Mouse (Mus musculus) neutrophil, adult 65 days (primary cell): ENCODE data around the gene Taf1. TPM values are rescaled to one million over a fixed set of nuclear protein-coding genes. Genes with fewer than 3 reads are reported as not detected.

Source experiments
- total RNA-seq: library from RNA; stranded (reverse); gene quantifications from 2 replicates; pipeline ENCODE4 v1.2.4, GENCODE M21; 2023

Gene Taf1
- 28.4 and 42.5 TPM in 2 replicates for total RNA-seq

GRCm38 (mm10) chrX:101532347-101533221, at the start of gene Taf1:
TSS of gene Taf1 (plus strand) at chrX:101532734.

GRCm38 (mm10) chrX:101639741-101640166, 107.2 kb downstream of the Taf1 start, which contains the start of gene Ogt:
TSS of gene Ogt (plus strand) at chrX:101640060.

Other genes with a start within 250 kb of the Taf1 start
- 0.09 TPM in 1 of 2 replicates, not detected in the other for gene Nlgn3, start 233.6 kb upstream of the Taf1 start, total RNA-seq
- not detected in 2 replicates for gene Gjb1, start 156.4 kb upstream of the Taf1 start, total RNA-seq
- 11.6 and 21.1 TPM in 2 replicates for gene Zmym3, start 111.9 kb upstream of the Taf1 start, total RNA-seq
- gene Nono, start 103.4 kb upstream of the Taf1 start, total RNA-seq = 128 and 131 TPM in 2 replicates
- 0.29 TPM in 1 of 2 replicates, not detected in the other for gene Itgb1bp2, start 83.6 kb upstream of the Taf1 start, total RNA-seq
- gene Ogt, start 107.3 kb downstream of the Taf1 start, total RNA-seq = 195 and 273 TPM in 2 replicates
- 1.3 and 1.9 TPM in 2 replicates for gene Cxcr3, start 201.5 kb downstream of the Taf1 start, total RNA-seq